ENCODE assay signal across 8 mouse cellular contexts in genomic region chr6:85153970-85154540, GRCm38 (mm10). TPM values are rescaled to one million over a fixed set of nuclear protein-coding genes. Genes with fewer than 3 reads are reported as not detected.
DNase-seq lines count a peak whose midpoint lies in the region; ATAC-seq lines count a peak whose summit lies in the region.

No protein-coding gene starts in this region.

- no peak overlapping the region for H3K27ac ChIP-seq in hindbrain, embryonic 16.5 days (ENCODE audit: low read depth, low read length)

- no peaks in the 10 kb centered on the region for H3K27me3 ChIP-seq in hindbrain, embryonic 16.5 days (replicated peaks; ENCODE audit: control insufficient read depth, insufficient read depth, low read length)

- H3K36me3 ChIP-seq in hindbrain, embryonic 16.5 days (ENCODE audit: control insufficient read depth, insufficient read depth, low read length): no peaks in the 10 kb centered on the region

- H3K4me2 ChIP-seq in hindbrain, embryonic 16.5 days (ENCODE audit: low read length): no peak overlapping the region

- no peaks in the 10 kb centered on the region for H3K9me3 ChIP-seq in hindbrain, embryonic 16.5 days (ENCODE audit: control insufficient read depth, low read length)

- no peak overlapping the region for H3K4me3 ChIP-seq in hindbrain, embryonic 16.5 days (ENCODE audit: low read length)

- peak; percentile 78 for ATAC-seq in hindbrain, embryonic 16.5 days
- no peak for ATAC-seq in erythroid progenitor cell, adult 5-6 weeks (replicated peaks; ENCODE audit: low FRiP score, poor library complexity, severe bottlenecking)

- H3K9ac ChIP-seq in hindbrain, embryonic 16.5 days (ENCODE audit: low read depth, low read length): no peak overlapping the region

- H3K4me1 ChIP-seq in hindbrain, embryonic 16.5 days (ENCODE audit: control insufficient read depth, insufficient read depth, low read depth, low read length): no peaks in the 10 kb centered on the region

- peak; percentile 76 for DNase-seq in Muller cell, postnatal 12 days (ENCODE audit: inconsistent ontology term)
- DNase-seq in cerebellum, adult 11-12 months: peak; percentile 72
- DNase-seq in forelimb bud, embryonic 11.5 days (ENCODE audit: low read depth, low spot score): peak; percentile 88
- peak; percentile 61 to 71 for DNase-seq in layer of hippocampus, postnatal 36 days
- DNase-seq in lung, postnatal 36 days: peak; percentile 89
- DNase-seq in right cerebral cortex, adult 2 months (ENCODE audit: low spot score in 2 of 2): peak; percentile 73 to 77

- 8% methylated on average over 8 of the region's 9 CpGs for WGBS in hindbrain, embryonic 16.5 days

RNA-seq across cellular contexts. Expression of gene Spr, which starts 16.5 kb away (rescaled TPM):
- polyA plus RNA-seq in hindbrain, embryonic 16.5 days (2015; fragmentation: Nextera tagmentation; extraction: Ambion mirVana): 36.5 and 37.1 TPM in 2 replicates
- 10 to 100 TPM; 48.7 to 52.6 TPM for total RNA-seq in layer of hippocampus, postnatal 36 days (2021)
- 1.1 and 1.3 TPM in 2 replicates for total RNA-seq in erythroid progenitor cell, adult 5-6 weeks (2015; ENCODE audit: low replicate concordance)
- 0.77 and 2.6 TPM in 2 replicates for total RNA-seq in erythroid progenitor cell, adult 5-6 weeks (2017; ENCODE audit: low replicate concordance)

RNA-seq across cellular contexts. Expression of gene Emx1, which starts 33.2 kb away (rescaled TPM):
- 1.1 TPM in 1 of 2 replicates, not detected in the other for polyA plus RNA-seq in hindbrain, embryonic 16.5 days (2015; fragmentation: Nextera tagmentation; extraction: Ambion mirVana)
- total RNA-seq in layer of hippocampus, postnatal 36 days (2021): 10 to 100 TPM; 17.6 to 19.3 TPM
- not detected in 2 replicates for total RNA-seq in erythroid progenitor cell, adult 5-6 weeks (2015; ENCODE audit: low replicate concordance)
- total RNA-seq in erythroid progenitor cell, adult 5-6 weeks (2017; ENCODE audit: low replicate concordance): not detected in 2 replicates

Comparison
In these comparisons a context has a peak if more than half of its experiments do, and no peak if none do; other contexts are left out.
1. RNA of gene Spr, which starts 16.5 kb away (total RNA-seq): 48.7 to 52.6 TPM in layer of hippocampus, postnatal 36 days; 0.77 to 2.6 TPM in erythroid progenitor cell, adult 5-6 weeks; every median in the first group is over 10 times any median in the second.
2. RNA of gene Emx1, which starts 33.2 kb away (total RNA-seq): 17.6 to 19.3 TPM in layer of hippocampus, postnatal 36 days; not detected in erythroid progenitor cell, adult 5-6 weeks; every median in the first group is over 10 times any median in the second.
3. Peak in every context shown above with its lines, with median percentiles within 50 percentile points of each other: DNase-seq.